Mouse (Mus musculus): ENCODE measurements around the gene Abcb11.
"Not testable (repeated sequence)": the region's sequence is repeated elsewhere in the genome, so short reads cannot be mapped to it uniquely, and the experiment has no call there.

The Abcb11 gene

GRCm38 (mm10) chr2:69342496-69343221, at the start of gene Abcb11:
Gene Abcb11, minus strand, starts transcription at chr2:69342616.
- DNase-seq (ENCODE audit: low spot score), result no peak

- DNase-seq (ENCODE audit: low spot score), result no peak
Observed at GRCm38 (mm10) chr2:69386118-69386871, 43.9 kb upstream of the Abcb11 start.

GRCm38 (mm10) chr2:69382838-69383237, 40.4 kb upstream of the Abcb11 start:
- DNase-seq (ENCODE audit: low spot score), result no peak

- no peak for DNase-seq (ENCODE audit: low spot score)
Observed at GRCm38 (mm10) chr2:69381740-69382139, 39.3 kb upstream of the Abcb11 start.

- no peak for DNase-seq (ENCODE audit: low spot score)
Observed at GRCm38 (mm10) chr2:69380281-69380680, 37.9 kb upstream of the Abcb11 start, which contains the start of gene Dhrs9. Gene Dhrs9, plus strand, starts transcription at chr2:69380445.

GRCm38 (mm10) chr2:69379801-69380200, 37.4 kb upstream of the Abcb11 start:
- DNase-seq (ENCODE audit: low spot score), result no peak

GRCm38 (mm10) chr2:69376780-69377179, 34.4 kb upstream of the Abcb11 start:
- no peak for DNase-seq (ENCODE audit: low spot score)

- DNase-seq (ENCODE audit: low spot score), result no peak
Observed at GRCm38 (mm10) chr2:69365275-69365674, 22.9 kb upstream of the Abcb11 start.

- no peak for DNase-seq (ENCODE audit: low spot score)
Observed at GRCm38 (mm10) chr2:69364831-69365230, 22.4 kb upstream of the Abcb11 start.

- not testable (repeated sequence) for DNase-seq (ENCODE audit: low spot score)
Observed at GRCm38 (mm10) chr2:69355402-69355801, 13.0 kb upstream of the Abcb11 start.

GRCm38 (mm10) chr2:69341506-69341905, 910 bp downstream of the Abcb11 start:
- no peak for DNase-seq (ENCODE audit: low spot score)

- DNase-seq (ENCODE audit: low spot score), result not testable (repeated sequence)
Observed at GRCm38 (mm10) chr2:69331523-69331922, 10.9 kb downstream of the Abcb11 start.

- DNase-seq (ENCODE audit: low spot score), result no peak
Observed at GRCm38 (mm10) chr2:69328509-69329163, 13.8 kb downstream of the Abcb11 start.

GRCm38 (mm10) chr2:69324881-69325660, 17.3 kb downstream of the Abcb11 start:
- no peak for DNase-seq (ENCODE audit: low spot score)

GRCm38 (mm10) chr2:69323018-69323417, 19.4 kb downstream of the Abcb11 start:
- DNase-seq (ENCODE audit: low spot score), result no peak

- no peak for DNase-seq (ENCODE audit: low spot score)
Observed at GRCm38 (mm10) chr2:69321457-69321856, 21.0 kb downstream of the Abcb11 start.

GRCm38 (mm10) chr2:69311337-69311736, 31.1 kb downstream of the Abcb11 start:
- DNase-seq (ENCODE audit: low spot score), result no peak

- DNase-seq (ENCODE audit: low spot score), result no peak
Observed at GRCm38 (mm10) chr2:69308136-69308535, 34.3 kb downstream of the Abcb11 start.

GRCm38 (mm10) chr2:69300568-69300967, 41.8 kb downstream of the Abcb11 start:
- not testable (repeated sequence) for DNase-seq (ENCODE audit: low spot score)

- no peak for DNase-seq (ENCODE audit: low spot score)
Observed at GRCm38 (mm10) chr2:69294508-69294907, 47.9 kb downstream of the Abcb11 start.

- DNase-seq (ENCODE audit: low spot score), result no peak
Observed at GRCm38 (mm10) chr2:69288989-69289388, 53.4 kb downstream of the Abcb11 start.

GRCm38 (mm10) chr2:69275875-69276274, 66.5 kb downstream of the Abcb11 start:
- peak; percentile 20 for DNase-seq (ENCODE audit: low spot score)

Data from MN1 (cell line).